Comparison of ENCODE assay signal across 10 mouse cellular contexts in genomic region chr16:36473217-36474216, GRCm38 (mm10). TPM values are rescaled to one million over a fixed set of nuclear protein-coding genes. Genes with fewer than 3 reads are reported as not detected.
A peak's percentile ranks its signal among the peaks of the same experiment; 100 is the strongest.
DNase-seq lines count a peak whose midpoint lies in the region; ATAC-seq and TF ChIP-seq lines count a peak whose summit lies in the region.
"Had no signal": no experiment of that assay in that cellular context is flagged by ENCODE, and none has a peak within 500 bp of the region (broad histone marks: within the 10 kb centered on the region; RNA-seq: fewer than 3 reads in every experiment).

No protein-coding gene starts in this region.

- 0 out of 2 replicates have a peak, but pooled peaks cover 3% of the 10 kb centered on the region for H3K9me3 ChIP-seq in heart, embryonic 12.5 days (replicated peaks)
- H3K9me3 ChIP-seq in embryonic facial prominence, embryonic 14.5 days (ENCODE audit: control insufficient read depth, low read length), result no peaks in the 10 kb centered on the region
- H3K9me3 ChIP-seq in kidney, postnatal 0 days (replicated peaks; ENCODE audit: low read length), result no peaks in the 10 kb centered on the region
- H3K9me3 ChIP-seq: stomach, embryonic 15.5 days had no signal

- ATAC-seq in heart, embryonic 12.5 days (ENCODE audit: insufficient number of reproducible peaks, low FRiP score), result no peak
- peak; percentile 30; the same call in 1 of the 2 replicates for ATAC-seq in embryonic facial prominence, embryonic 14.5 days (ENCODE audit: low read depth)
- ATAC-seq in kidney, postnatal 0 days (replicated peaks; ENCODE audit: low FRiP score, low read depth), result peak; percentile 89
- no peak for ATAC-seq in activated CD4-positive, CD25-positive, alpha-beta regulatory T cell, adult 4 months

- H3K4me1 ChIP-seq in heart, adult 2 months (ENCODE audit: control insufficient read depth, insufficient read depth, low read length), result no peaks in the 10 kb centered on the region
- H3K4me1 ChIP-seq in heart, embryonic 12.5 days (replicated peaks), result no peaks in the 10 kb centered on the region
- no peaks in the 10 kb centered on the region for H3K4me1 ChIP-seq in embryonic facial prominence, embryonic 14.5 days (ENCODE audit: control insufficient read depth, insufficient read depth, low read length)
- no peaks in the 10 kb centered on the region for H3K4me1 ChIP-seq in kidney, postnatal 0 days (replicated peaks; ENCODE audit: insufficient read depth, low read length)
- H3K4me1 ChIP-seq: stomach, embryonic 15.5 days had no signal

- TF ChIP-seq POLR2A in heart, adult 2 months (IDR thresholded peaks at IDR 0.05; ENCODE audit: insufficient read depth, low read depth, low read length), result no peak

- H3K79me2 ChIP-seq in heart, adult 2 months (replicated peaks; ENCODE audit: control insufficient read depth, insufficient read depth, low read length), result no peaks in the 10 kb centered on the region

- peak; percentile 50; the same call in 1 of the 2 replicates for TF ChIP-seq EP300 in heart, adult 2 months (IDR thresholded peaks at IDR 0.05; ENCODE audit: insufficient read depth, low read depth, low read length)

- DNase-seq in heart, adult 2 months, result peak; percentile 16 to 66
- DNase-seq in 416B (ENCODE audit: low read depth) (peak; percentile 32), adipocyte (ENCODE audit: low spot score) (peak; percentile 68)
- no peak for DNase-seq in embryonic facial prominence, embryonic 14.5 days (ENCODE audit: low spot score)
- DNase-seq in kidney, postnatal 0 days (ENCODE audit: low spot score), result peak; percentile 40
- peak; percentile 46 for DNase-seq in lung, postnatal 10 days

- peak; percentile 99 for TF ChIP-seq CTCF in heart, adult 2 months (IDR thresholded peaks at IDR 0.05)
- peak; percentile 82 for TF ChIP-seq CTCF in kidney, postnatal 0 days (IDR thresholded peaks at IDR 0.05; ENCODE audit: low read depth)

- no peak overlapping the region for H3K27ac ChIP-seq in heart, adult 2 months
- no peak overlapping the region for H3K27ac ChIP-seq in heart, embryonic 12.5 days (ENCODE audit: poor library complexity, severe bottlenecking)
- H3K27ac ChIP-seq in embryonic facial prominence, embryonic 14.5 days (replicated peaks; ENCODE audit: low read depth, low read length), result no peak overlapping the region
- no peak overlapping the region for H3K27ac ChIP-seq in kidney, postnatal 0 days
- H3K27ac ChIP-seq: stomach, embryonic 15.5 days had no signal

- no peak overlapping the region for H3K4me3 ChIP-seq in heart, adult 2 months
- H3K4me3 ChIP-seq in heart, embryonic 12.5 days, result no peak overlapping the region
- H3K4me3 ChIP-seq in embryonic facial prominence, embryonic 14.5 days (ENCODE audit: low read depth, low read length), result no peak overlapping the region
- no peak overlapping the region for H3K4me3 ChIP-seq in kidney, postnatal 0 days (replicated peaks; ENCODE audit: low read depth, low read length)
- H3K4me3 ChIP-seq: stomach, embryonic 15.5 days had no signal

- no peak overlapping the region for H3K4me2 ChIP-seq in heart, embryonic 12.5 days
- H3K4me2 ChIP-seq in embryonic facial prominence, embryonic 14.5 days (ENCODE audit: low read depth, low read length), result no peak overlapping the region
- no peak overlapping the region for H3K4me2 ChIP-seq in kidney, postnatal 0 days (ENCODE audit: low read length)
- H3K4me2 ChIP-seq: stomach, embryonic 15.5 days had no signal

- H3K27me3 ChIP-seq in heart, adult 2 months (ENCODE audit: control insufficient read depth, insufficient read depth, low read length), result no peaks in the 10 kb centered on the region
- no peaks in the 10 kb centered on the region for H3K27me3 ChIP-seq in heart, embryonic 12.5 days (replicated peaks)
- H3K27me3 ChIP-seq in embryonic facial prominence, embryonic 14.5 days (replicated peaks; ENCODE audit: control insufficient read depth, insufficient read depth, low read length), result no peaks in the 10 kb centered on the region
- H3K27me3 ChIP-seq in kidney, postnatal 0 days (ENCODE audit: insufficient read depth, low read length), result no peaks in the 10 kb centered on the region
- H3K27me3 ChIP-seq: stomach, embryonic 15.5 days had no signal

- no peaks in the 10 kb centered on the region for H3K36me3 ChIP-seq in heart, adult 2 months (ENCODE audit: control insufficient read depth, insufficient read depth, low read length)
- H3K36me3 ChIP-seq in heart, embryonic 12.5 days, result no peaks in the 10 kb centered on the region
- H3K36me3 ChIP-seq in embryonic facial prominence, embryonic 14.5 days (ENCODE audit: control insufficient read depth, insufficient read depth, low read length), result no peaks in the 10 kb centered on the region
- H3K36me3 ChIP-seq in kidney, postnatal 0 days (ENCODE audit: insufficient read depth, low read length), result no peaks in the 10 kb centered on the region
- H3K36me3 ChIP-seq: stomach, embryonic 15.5 days had no signal

- intact Hi-C loops in heart, adult 2 months (cut with DNase I), result loop anchor here (1.0 kb wide), 3 partner anchors 149 to 537 kb away; no protein-coding TSS in a partner anchor

- 50% methylated on average over 17 of the region's 17 CpGs for WGBS in heart, adult 2 months
- 44% methylated on average over 17 of the region's 17 CpGs for WGBS in heart, embryonic 12.5 days
- 45% methylated on average over 17 of the region's 17 CpGs for WGBS in embryonic facial prominence, embryonic 14.5 days
- 42% methylated on average over 17 of the region's 17 CpGs for WGBS in kidney, postnatal 0 days

- no peak overlapping the region for H3K9ac ChIP-seq in heart, adult 2 months (ENCODE audit: low read depth, low read length)
- no peak overlapping the region for H3K9ac ChIP-seq in heart, embryonic 12.5 days
- no peak overlapping the region for H3K9ac ChIP-seq in embryonic facial prominence, embryonic 14.5 days (ENCODE audit: low read depth, low read length)
- no peak overlapping the region for H3K9ac ChIP-seq in kidney, postnatal 0 days (ENCODE audit: low read depth, low read length)
- H3K9ac ChIP-seq: stomach, embryonic 15.5 days had no signal

RNA-seq across cellular contexts. Expression of gene Stfa3, which starts 18.3 kb away (rescaled TPM):
- not detected for total RNA-seq in heart, adult 2 months (2021)
- polyA plus RNA-seq in heart, adult 2 months (2012; rRNA removed), result not detected in 2 replicates
- polyA plus RNA-seq in heart, embryonic 12.5 days (2016; fragmentation: Nextera tagmentation; extraction: Ambion mirVana), result not detected in 2 replicates
- polyA plus RNA-seq in embryonic facial prominence, embryonic 14.5 days (2014; fragmentation: Nextera tagmentation; extraction: Ambion mirVana), result 17.0 and 42.9 TPM in 2 replicates
- polyA plus RNA-seq in kidney, postnatal 0 days (2015; fragmentation: Nextera tagmentation; extraction: Ambion mirVana), result 3.3 and 3.7 TPM in 2 replicates
- polyA plus RNA-seq in activated CD4-positive, CD25-positive, alpha-beta regulatory T cell, adult 4 months (2017; shearing (Covaris generic)), result not detected
- total RNA-seq: left cerebral cortex, adult 8-10 months had no signal

Comparison
In these comparisons a context has a peak if more than half of its experiments do, and no peak if none do; other contexts are left out.
1. ATAC-seq: peak in embryonic facial prominence, embryonic 14.5 days (single experiment) and kidney, postnatal 0 days (single experiment); none in heart, embryonic 12.5 days (single experiment) and activated CD4-positive, CD25-positive, alpha-beta regulatory T cell, adult 4 months (single experiment).